Mouse (Mus musculus) frontal cortex, postnatal 36 days (tissue): Measurements from ENCODE around the gene Gm49510.

Source experiments
- DNase-seq, 2 experiments: peaks; one replicate each; pipeline ENCODE4 v3.0.0; 2022; ENCODE audit warnings: low spot score in 2 of 2

Gene Gm49510

GRCm38 (mm10) chr15:78899409-78899739 lies at the start of gene Gm49510:
Gene Gm49510, plus strand, starts transcription at chr15:78899667.
- DNase-seq: no peak

GRCm38 (mm10) chr15:78850059-78850824 lies 49.2 kb upstream of the Gm49510 start:
- no peak for DNase-seq

- DNase-seq: no peak
Observed at GRCm38 (mm10) chr15:78850944-78851343, 48.5 kb upstream of the Gm49510 start.

GRCm38 (mm10) chr15:78851505-78852153 lies 47.8 kb upstream of the Gm49510 start:
- peak; percentile 90 to 92 for DNase-seq

DNA sequence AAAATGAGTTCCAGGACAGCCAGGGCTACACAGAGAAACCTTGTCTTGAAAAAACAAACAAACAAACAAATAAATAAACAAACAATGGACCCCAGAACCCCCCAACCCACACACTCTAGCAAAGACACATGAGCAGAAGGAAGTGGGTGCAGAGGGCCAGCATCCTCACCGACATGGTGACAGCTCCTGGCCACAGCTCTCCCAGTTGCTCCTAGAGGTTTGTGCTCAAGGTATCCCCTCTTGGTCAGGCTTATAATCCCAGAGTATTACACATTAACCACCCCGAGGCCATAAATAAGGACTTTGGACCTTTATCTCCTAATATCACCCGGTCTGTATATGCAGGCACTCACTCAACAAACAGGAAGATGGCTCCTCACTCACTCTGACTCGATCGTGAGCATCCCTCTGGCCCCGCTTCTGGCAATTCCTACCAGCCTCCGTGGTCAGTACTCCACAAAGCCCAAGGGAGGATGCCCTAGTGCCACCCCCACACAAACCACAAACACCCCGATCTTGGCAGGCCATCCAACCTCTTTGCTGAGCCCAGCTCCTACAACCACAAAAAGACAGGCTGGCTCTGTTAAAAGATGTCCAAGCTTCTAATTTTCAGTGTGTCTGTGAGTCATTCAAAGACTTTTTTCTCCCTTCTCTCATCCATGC lies 44.0 kb upstream of the Gm49510 start, which contains the start of gene Lgals2:
Gene Lgals2 (minus strand): TSS at position 227 of the 663 bp plus-strand sequence.
- DNase-seq: no peak

DNA sequence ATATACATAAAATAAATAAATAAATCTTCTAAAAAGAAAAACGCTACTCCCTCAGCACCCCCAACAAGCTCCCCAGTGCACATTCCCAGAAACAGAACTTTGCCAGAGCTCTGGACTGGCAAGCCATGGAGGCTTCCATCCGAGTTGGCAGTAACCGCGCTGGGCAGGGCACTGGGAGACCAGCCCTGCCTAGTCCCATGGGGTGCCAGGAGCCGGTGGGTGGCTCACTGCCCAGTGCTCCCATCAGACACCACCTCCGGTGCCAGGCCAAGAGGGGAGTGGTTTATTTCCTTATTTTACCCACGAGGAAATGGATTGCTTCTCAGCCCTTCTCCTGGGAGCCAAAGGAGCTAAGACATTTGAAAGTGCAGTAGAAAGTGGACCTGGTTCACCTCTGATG lies 42.5 kb upstream of the Gm49510 start:
- no peak for DNase-seq

GRCm38 (mm10) chr15:78859311-78859710 lies 40.2 kb upstream of the Gm49510 start:
- DNase-seq: no peak

GRCm38 (mm10) chr15:78859714-78860113 lies 39.8 kb upstream of the Gm49510 start:
- DNase-seq: no peak

DNA sequence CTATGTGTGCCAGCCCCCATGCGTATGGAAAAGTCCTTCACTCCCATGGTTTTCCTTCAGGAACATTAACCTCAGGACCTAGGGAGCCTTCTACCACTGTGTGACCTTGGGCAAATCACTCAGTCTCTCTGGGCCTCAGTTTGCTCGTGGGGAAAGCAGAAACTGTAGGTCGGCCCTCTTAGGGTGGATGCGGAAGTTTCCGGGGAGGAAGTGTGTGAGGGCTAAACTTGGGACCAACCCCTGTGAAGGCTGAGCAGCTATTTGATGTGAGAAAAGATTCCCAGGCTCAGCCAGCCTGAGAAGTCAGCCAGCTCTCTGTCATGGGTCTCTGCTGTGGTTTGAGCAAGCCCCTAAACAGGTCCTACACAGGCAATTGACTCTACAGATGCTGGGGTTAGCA lies 37.2 kb upstream of the Gm49510 start:
- DNase-seq: no peak

- DNase-seq: no peak
Observed at GRCm38 (mm10) chr15:78863154-78863553, 36.3 kb upstream of the Gm49510 start.

DNA sequence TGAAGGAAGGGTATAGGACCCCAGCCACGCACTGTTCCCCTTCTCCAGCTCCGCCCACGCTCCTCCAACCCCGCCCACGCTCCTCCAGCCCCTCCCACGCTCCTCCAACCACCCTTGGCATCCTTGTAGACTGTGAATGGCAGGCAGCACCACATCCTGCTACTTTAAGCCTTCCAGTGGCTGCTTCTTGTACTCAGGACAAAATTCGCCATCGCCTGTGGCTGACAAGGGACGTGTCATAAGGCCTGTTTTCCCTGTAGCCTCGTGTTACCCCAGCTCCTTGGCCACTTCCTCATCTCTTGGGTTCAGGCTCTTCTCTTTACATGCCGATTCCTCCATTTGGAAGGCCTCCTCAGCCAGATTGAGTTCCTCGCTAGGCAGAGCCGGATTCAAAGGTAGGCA lies 35.6 kb upstream of the Gm49510 start:
- DNase-seq: no peak

DNA sequence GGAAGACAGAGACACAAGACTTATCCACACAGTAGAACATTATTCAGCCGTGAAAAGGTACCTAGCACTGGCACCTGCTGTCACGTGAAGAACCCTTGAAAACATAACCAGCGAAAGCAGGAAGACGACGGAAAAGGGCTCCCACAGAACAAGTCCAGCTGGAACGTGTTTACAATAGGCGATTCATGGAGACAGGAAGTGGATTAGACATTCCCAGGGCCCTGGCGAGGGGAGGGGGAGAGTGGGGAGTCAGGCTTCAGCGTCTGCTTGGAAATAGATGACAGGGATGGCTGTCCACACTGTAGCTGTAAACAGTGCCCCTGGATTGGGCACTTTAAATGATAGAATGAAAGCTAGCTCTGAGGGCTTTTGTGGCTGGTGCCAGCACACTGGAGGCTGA lies 31.1 kb upstream of the Gm49510 start:
- DNase-seq: no peak

- DNase-seq: no peak
Observed at GRCm38 (mm10) chr15:78868826-78869233, 30.6 kb upstream of the Gm49510 start.

GRCm38 (mm10) chr15:78869775-78870174 lies 29.7 kb upstream of the Gm49510 start:
- DNase-seq: peak in 1 of 2 experiments; percentile 40

DNA sequence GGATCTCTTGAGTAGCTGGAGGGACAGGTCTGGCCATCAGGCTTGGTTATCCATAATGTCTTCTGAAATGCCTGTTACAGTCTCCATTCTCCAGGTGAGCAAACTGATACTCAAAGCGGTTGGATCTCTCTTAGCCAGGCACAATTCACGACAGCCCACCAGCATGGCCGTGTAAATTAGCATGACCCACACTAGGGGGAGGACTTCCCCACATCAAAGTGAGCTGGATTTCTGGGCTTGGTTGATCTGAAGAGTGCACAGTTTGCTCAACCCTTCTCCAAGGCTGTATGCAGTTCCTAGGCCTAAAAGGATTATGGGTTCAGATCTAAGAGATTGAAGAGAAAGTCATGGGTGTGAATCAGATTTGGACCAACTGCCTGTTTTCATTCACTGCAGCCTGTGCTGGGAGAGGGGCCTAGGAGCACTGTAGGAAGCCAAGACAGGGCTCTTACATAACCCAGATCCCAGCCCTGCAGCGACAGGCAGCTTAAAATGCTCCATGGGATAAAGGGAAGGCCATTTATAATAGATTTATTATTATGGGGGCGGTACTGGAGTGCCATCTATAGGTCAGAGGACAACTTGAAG lies 27.4 kb upstream of the Gm49510 start:
- no peak for DNase-seq

GRCm38 (mm10) chr15:78873803-78874435 lies 25.5 kb upstream of the Gm49510 start:
- DNase-seq: no peak

GRCm38 (mm10) chr15:78874989-78875388 lies 24.5 kb upstream of the Gm49510 start:
- DNase-seq: no peak

DNA sequence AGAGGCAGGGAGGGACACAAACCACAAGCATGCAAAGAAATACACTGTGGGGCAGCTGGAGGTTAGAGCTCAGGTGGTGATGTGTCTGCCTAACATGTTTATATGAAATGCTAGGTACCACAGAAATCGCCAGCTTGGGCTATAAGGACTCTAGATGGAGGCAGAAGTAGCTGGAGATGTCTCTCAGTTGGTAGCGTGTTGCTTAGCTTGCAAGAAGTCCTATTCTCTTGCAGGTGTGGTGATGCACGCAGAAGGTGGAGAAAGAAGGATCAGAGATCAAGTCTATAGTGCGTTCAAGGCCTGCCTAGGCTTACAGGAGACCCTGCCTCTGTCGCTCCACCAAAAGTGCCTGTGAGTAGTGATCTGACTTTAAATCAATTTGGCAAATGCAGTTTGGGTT lies 23.9 kb upstream of the Gm49510 start:
- no peak for DNase-seq

DNA sequence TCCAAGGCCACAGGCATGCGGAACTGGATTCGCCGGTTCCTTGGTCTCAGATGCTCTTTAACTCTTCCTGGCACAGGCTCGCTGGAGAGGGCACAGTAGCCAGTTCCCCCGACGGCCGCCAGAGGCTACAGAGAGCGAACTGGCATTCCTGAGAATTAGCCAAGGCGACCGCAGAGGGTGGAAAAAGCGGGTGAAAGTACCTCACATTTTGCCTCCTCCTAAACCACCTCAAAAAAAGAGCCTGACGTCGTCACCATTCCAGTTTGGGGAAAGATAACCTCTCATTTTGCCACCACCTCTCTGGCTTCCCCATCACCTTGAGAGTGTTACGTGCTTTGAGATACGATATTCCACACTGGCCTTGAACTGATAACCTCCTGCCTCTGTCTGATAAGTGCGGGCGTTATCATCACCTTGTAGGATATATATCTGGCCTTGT lies 23.2 kb upstream of the Gm49510 start:
- DNase-seq: peak; percentile 69 to 80

DNA sequence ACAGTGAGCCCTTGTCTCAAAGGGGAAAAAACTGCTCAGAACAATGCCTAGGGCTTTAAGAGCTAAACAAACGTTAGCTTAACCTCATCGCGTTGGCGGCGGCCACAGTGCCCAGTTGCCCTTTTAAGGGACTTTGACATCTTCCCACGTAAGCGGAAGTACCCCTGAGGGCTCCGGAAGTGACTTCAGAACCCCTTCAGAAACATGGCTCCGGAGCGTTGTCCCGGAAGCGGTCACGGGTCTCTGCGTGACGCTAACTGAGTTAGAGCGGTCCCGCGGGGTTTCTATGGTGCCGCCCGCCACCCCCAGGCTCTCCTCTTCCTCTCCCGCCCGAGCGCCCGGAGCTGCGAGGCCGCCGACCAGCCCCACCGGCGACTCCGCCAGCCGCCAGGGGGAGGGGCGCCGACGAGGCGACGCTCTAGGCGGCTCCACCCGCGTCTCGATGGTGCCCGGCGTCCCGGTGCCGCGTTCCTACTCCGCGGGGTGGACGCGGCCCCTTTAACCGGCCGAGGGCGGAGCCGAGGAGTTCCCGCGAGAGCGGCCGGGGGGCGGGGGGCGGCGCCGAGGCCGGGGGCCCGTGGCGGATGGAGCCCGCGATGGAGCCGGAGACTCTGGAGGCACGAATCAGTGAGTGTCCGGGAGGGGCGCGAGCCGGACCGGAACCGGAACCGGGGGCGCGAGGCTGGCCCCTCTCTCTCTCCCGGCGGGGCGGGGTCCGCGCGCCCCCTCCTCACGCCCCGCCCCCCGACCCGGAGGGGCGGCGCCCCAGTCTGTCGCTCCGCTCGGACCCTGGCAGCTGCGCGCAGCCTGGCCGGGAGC lies 22.3 kb upstream of the Gm49510 start, which contains the start of gene Gga1:
Gene Gga1 (plus strand): TSS at position 200 of the 819 bp plus-strand sequence.
- peak; percentile 95 to 98 for DNase-seq
